Mouse (Mus musculus) erythroblast, embryonic 14.5 days (primary cell): Measurements from ENCODE around the gene Kcnh8. TPM values are rescaled to one million over a fixed set of nuclear protein-coding genes. Genes with fewer than 3 reads are reported as not detected.

Experiments used
- H3K27me3 ChIP-seq: 2 replicates; pipeline ENCODE4 v1.6.1; 2012; ENCODE audit warnings: inconsistent platforms; ENCODE audit not compliant: control insufficient read depth
- H3K36me3 ChIP-seq: 2 replicates; pipeline ENCODE4 v1.6.1; 2012; ENCODE audit warnings: mild to moderate bottlenecking, inconsistent platforms; ENCODE audit not compliant: control insufficient read depth
- H3K4me1 ChIP-seq: 2 replicates; pipeline ENCODE4 v1.6.1; 2012; ENCODE audit warnings: inconsistent platforms; ENCODE audit not compliant: control insufficient read depth
- H3K4me3 ChIP-seq: replicated peaks from 2 replicates; pipeline ENCODE3; 2012; ENCODE audit warnings: moderate library complexity, mild to moderate bottlenecking, inconsistent platforms
- H3K9me3 ChIP-seq: 2 replicates; pipeline ENCODE4 v1.6.1; 2012; ENCODE audit warnings: low read length, inconsistent platforms, mixed read lengths; ENCODE audit not compliant: control insufficient read depth
- GATA1 ChIP-seq: IDR thresholded peaks from 2 replicates; pipeline ENCODE4 v1.6.1; 2012; ENCODE audit warnings: low read length, inconsistent platforms, mixed read lengths
- TAL1 ChIP-seq: IDR thresholded peaks from 3 replicates; pipeline ENCODE4 v1.6.1; 2012; ENCODE audit warnings: low read length, inconsistent platforms, mixed read lengths
- polyA plus RNA-seq: library from polyadenylated mRNA; stranded (reverse); fragments of >175 nt; gene quantifications from 2 replicates; pipeline ENCODE4 v1.2.3, GENCODE M21; 2012

Kcnh8 gene
- not detected in 2 replicates for polyA plus RNA-seq

- Histone ChIP-seq H3K9me3 (no peaks in the 10 kb centered on the region), H3K27me3 (peaks cover 36% of the 10 kb centered on the region), H3K36me3 (no peaks in the 10 kb centered on the region), H3K4me3 (no peak within 1 kb of the TSS), H3K4me1 (no peaks in the 10 kb centered on the region)
- no peak for TF ChIP-seq TAL1
- no peak for TF ChIP-seq GATA1
Observed at GRCm38 (mm10) chr17:52602093-52602780, at the start of gene Kcnh8. Kcnh8 (plus strand) TSS chr17:52602709.

DNA sequence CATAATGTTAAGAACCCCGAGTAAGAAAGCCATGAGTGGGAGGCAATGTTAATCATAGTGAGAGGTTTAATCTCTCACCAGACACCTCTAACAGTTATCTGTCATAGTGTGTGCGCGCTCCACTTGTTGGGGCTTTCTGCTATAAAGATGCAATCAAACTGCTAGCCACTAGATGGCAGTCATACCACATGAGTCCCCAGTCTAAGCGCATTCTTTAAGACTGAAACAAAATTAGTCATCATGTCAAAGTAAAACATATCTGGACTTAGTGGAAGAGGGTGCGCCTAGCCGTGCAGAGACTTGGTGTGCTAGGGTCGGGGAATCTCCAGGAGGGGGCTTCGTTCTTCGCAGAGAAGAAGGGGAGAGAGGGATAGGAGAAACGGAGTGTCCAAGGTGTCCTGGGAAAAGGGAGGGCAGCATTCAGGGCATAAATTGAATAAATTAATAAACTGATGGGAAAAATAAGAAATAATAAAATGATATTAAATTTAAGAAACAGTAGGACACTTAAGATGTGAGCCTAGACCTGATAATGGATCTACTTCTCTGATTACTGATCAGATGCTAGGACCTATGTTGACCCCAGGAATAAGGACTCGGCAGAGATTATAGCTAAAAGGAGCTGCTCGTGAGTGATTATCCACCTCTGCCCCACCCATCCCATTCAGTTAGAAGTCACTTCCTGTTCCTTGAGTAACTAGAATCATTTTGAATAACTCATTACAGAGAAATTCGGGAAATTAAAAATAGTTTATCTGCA lies 42.4 kb upstream of the Kcnh8 start:
- Histone ChIP-seq H3K4me3 (no peak overlapping the region), H3K36me3 (no peaks in the 10 kb centered on the region), H3K27me3 (no peaks in the 10 kb centered on the region), H3K4me1 (no peaks in the 10 kb centered on the region), H3K9me3 (no peaks in the 10 kb centered on the region)
- TF ChIP-seq GATA1 = no peak
- TF ChIP-seq TAL1 = no peak

DNA sequence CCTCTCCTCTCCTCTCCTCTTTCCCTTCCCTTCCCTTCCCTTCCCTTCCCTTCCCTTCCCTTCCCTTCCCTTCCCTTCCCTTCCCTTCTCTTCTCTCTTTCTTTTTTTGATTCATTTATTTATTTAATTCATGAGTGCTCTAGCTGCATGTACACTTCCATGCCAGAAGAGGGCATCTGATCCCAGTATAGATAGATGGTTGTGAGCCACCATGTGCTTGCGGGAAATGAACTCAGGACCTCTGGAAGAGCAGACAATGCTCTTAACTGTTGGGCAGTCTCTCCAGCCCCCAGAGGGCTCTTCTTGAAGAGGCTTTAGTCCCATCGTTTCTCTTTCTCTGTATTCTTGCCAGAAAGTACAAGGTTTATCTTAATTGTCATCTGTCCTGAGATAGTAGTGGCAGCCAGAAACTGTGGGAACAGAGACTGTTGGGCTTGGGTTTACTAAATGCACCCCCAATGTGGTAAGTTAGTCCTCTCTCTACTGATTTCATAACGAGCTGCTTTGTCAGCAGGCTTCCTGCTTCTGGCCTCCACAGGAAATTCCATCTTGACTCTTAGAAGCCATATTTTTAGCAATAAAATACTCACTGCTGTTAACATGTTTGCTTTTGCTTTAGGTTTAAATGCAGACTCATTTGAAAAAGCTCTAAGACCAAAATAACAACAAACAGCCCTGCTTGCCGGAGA lies 36.9 kb upstream of the Kcnh8 start:
- Histone ChIP-seq H3K9me3 (no peaks in the 10 kb centered on the region), H3K27me3 (no peaks in the 10 kb centered on the region), H3K36me3 (no peaks in the 10 kb centered on the region), H3K4me3 (no peak overlapping the region), H3K4me1 (no peaks in the 10 kb centered on the region)
- TF ChIP-seq TAL1 (no peak), GATA1 (no peak)

GRCm38 (mm10) chr17:52569584-52570270 lies 32.8 kb upstream of the Kcnh8 start:
- H3K36me3 ChIP-seq = no peaks in the 10 kb centered on the region
- H3K9me3 ChIP-seq = no peaks in the 10 kb centered on the region
- TF ChIP-seq GATA1 (no peak), TAL1 (no peak)
- no peaks in the 10 kb centered on the region for H3K4me1 ChIP-seq
- no peak overlapping the region for H3K4me3 ChIP-seq
- no peaks in the 10 kb centered on the region for H3K27me3 ChIP-seq

DNA sequence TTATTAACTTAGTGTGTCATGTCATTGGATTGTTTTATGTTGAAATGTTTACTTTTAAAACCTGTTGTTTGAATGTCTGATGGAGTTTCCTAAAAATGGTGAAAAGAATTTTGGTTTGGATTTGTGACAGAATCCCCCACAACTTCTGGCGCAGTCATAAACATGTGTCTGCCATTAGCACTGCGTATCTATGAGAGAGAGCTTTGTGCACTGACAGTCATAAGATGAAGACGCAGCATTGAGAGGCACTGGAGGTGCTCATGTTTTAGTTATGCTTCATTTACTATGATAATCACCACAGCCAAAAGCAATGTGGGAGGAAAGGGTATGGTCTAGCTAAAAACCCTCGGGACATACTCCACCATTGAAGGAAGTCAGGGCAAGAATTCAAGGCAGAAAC lies 30.3 kb upstream of the Kcnh8 start:
- no peaks in the 10 kb centered on the region for H3K36me3 ChIP-seq
- H3K27me3 ChIP-seq = no peaks in the 10 kb centered on the region
- H3K4me3 ChIP-seq = no peak overlapping the region
- TF ChIP-seq TAL1 (no peak), GATA1 (no peak)
- no peaks in the 10 kb centered on the region for H3K4me1 ChIP-seq
- no peaks in the 10 kb centered on the region for H3K9me3 ChIP-seq

- H3K36me3 ChIP-seq = no peaks in the 10 kb centered on the region
- TF ChIP-seq GATA1 = no peak
- no peak for TF ChIP-seq TAL1
- H3K4me3 ChIP-seq = no peak overlapping the region
- no peaks in the 10 kb centered on the region for H3K27me3 ChIP-seq
- no peaks in the 10 kb centered on the region for H3K9me3 ChIP-seq
- H3K4me1 ChIP-seq = no peaks in the 10 kb centered on the region
Observed at GRCm38 (mm10) chr17:52591503-52592194, 10.9 kb upstream of the Kcnh8 start.

DNA sequence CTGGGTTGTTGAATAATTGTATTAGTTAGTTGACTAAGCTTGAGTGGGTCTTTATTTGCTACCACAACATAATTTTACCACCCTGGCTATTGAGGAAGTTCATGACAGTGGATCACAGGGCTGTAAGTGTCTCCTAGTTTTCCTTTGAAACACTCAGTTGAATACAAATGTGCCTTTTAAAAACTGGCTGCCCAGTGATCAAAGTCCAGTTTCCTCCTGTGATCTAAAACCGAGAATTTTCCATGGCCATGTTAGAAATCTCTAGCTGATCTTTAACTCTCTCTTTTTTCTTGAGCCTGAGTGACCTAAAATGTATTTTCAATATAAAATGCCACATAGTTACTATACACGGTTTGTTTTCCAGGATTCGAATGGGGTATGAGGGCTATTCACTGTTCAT lies 3.4 kb upstream of the Kcnh8 start:
- Histone ChIP-seq H3K36me3 (no peaks in the 10 kb centered on the region), H3K27me3 (peaks cover 36% of the 10 kb centered on the region), H3K4me1 (no peaks in the 10 kb centered on the region), H3K4me3 (no peak overlapping the region), H3K9me3 (no peaks in the 10 kb centered on the region)
- TF ChIP-seq TAL1 = no peak
- TF ChIP-seq GATA1 = no peak

GRCm38 (mm10) chr17:52600882-52601371 lies 1.6 kb upstream of the Kcnh8 start:
- no peak for TF ChIP-seq GATA1
- TF ChIP-seq TAL1 = no peak
- Histone ChIP-seq H3K9me3 (no peaks in the 10 kb centered on the region), H3K36me3 (no peaks in the 10 kb centered on the region), H3K4me3 (no peak overlapping the region), H3K27me3 (peaks cover 36% of the 10 kb centered on the region), H3K4me1 (no peaks in the 10 kb centered on the region)

DNA sequence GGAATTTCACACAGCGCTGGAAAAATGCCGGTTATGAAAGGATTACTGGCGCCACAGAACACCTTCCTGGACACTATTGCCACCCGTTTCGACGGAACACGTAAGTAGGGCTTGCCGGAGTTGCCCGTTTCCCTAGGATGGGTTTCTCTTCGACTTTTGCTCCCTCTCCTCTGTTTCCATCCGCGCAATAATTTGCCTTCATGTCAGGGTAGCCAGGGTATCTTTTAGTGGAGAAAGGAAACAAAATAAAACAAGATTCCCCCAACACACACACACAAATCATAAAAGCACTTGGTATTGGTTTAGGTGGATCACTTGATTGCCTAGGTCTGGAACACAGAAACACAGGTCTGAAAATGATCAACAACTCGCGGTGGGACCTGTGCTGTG lies 267 bp downstream of the Kcnh8 start:
- Histone ChIP-seq H3K4me1 (no peaks in the 10 kb centered on the region), H3K4me3 (no peak overlapping the region), H3K27me3 (peaks cover 36% of the 10 kb centered on the region), H3K9me3 (no peaks in the 10 kb centered on the region), H3K36me3 (no peaks in the 10 kb centered on the region)
- TF ChIP-seq TAL1 (no peak), GATA1 (no peak)
